Mouse (Mus musculus) kidney, postnatal 36 days (tissue): ENCODE measurements at regions not wholly inside any gene's neighbourhood (a gene's known extent, or its start where the extent isn't known, plus 50 kb on each side); places are given as distances from the start of the nearest gene placed in this dataset.
A peak's percentile ranks its signal among the peaks of the same experiment; 100 is the strongest.

Source experiments
- DNase-seq, 2 experiments: peaks; one replicate each; pipeline ENCODE4 v3.0.0; 2021 to 2022; ENCODE audit warnings: mixed read lengths in 2 of 2

GRCm38 (mm10) chr8:97052436-97052835 lies 1164.1 kb upstream of the Got2 start:
- no peak for DNase-seq

DNA sequence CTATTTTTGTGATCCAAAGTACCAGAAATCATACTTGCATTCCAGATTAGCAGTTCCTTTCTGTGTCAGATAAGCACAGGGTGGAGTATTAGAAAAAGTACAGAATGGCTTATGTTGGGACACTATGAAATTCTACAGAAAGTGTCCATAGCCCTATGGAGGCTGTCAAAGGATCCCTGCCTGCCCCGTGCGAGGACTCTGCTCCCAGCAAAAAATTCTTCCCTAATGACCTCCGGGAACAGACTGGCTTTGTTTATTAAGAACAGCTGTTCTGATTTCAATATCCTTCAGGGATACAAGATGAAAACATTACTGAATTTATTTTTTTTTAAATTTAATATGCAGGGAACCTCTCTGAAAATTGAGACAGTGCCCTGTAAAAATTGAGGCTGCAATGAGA lies 1151.4 kb upstream of the Got2 start:
- DNase-seq: no peak

GRCm38 (mm10) chr8:97038854-97039253 lies 1150.5 kb upstream of the Got2 start:
- no peak for DNase-seq

DNA sequence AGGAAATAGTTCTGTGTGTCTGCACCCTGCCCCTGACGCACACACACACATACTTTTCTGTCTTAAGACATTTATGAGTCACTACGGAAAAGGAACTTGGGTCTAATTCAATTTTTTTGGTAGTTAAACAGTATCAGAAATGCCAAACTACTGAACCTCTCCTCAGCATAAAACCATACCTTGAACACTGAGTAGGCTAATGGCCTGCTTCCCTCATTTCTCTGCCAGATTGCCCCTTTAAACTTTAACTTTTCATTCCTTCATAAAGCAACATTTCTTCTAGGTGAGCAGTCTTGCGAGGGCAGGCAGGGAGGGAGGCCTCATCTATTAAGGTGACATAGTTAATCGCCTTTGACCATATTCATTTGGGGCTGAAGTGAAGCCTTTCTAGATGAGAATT lies 1143.8 kb upstream of the Got2 start:
- DNase-seq: peak in 1 of 2 experiments; percentile 3

- DNase-seq: no peak
Measured at GRCm38 (mm10) chr8:97015571-97015970, 1127.2 kb upstream of the Got2 start.

DNA sequence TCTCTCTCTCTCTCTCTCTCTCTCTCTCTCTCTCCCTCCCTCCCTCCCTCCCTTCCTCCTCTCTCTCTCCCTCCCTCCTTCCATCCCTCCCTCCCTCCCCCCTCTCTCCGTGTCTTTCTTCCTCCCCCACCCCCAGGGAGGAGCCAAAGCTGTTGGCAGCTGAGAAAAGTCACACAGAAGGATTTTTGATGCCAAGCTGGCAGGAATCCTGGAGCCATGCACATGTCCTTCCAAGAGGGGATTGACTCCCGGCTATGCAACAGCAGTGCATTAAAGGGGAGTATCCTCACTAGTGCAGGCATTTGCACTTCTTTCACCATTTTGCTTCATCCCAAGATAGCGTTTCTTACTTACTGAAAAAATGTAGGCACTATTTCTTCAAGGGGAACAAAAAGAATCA lies 1115.8 kb upstream of the Got2 start:
- DNase-seq: peak; percentile 2 to 27

- peak; percentile 19 to 24 for DNase-seq
Measured at GRCm38 (mm10) chr8:96983103-96983502, 1094.8 kb upstream of the Got2 start.
